ENCODE assay signal across 7 mouse cellular contexts in genomic region chr2:142611113-142611512, GRCm38 (mm10).
DNase-seq lines count a peak whose midpoint lies in the region; ATAC-seq and TF ChIP-seq lines count a peak whose summit lies in the region.

No protein-coding gene starts in this region.

- no peak for TF ChIP-seq POLR2A in bone marrow macrophage, adult 2 months (IDR thresholded peaks at IDR 0.05; ENCODE audit: borderline replicate concordance, low read depth, low read length)

- peaks cover 16% of the 10 kb centered on the region for H3K4me1 ChIP-seq in midbrain, embryonic 10.5 days
- H3K4me1 ChIP-seq in midbrain, embryonic 16.5 days (ENCODE audit: control insufficient read depth, insufficient read depth, low read length), result no peaks in the 10 kb centered on the region
- H3K4me1 ChIP-seq in bone marrow macrophage, adult 2 months (ENCODE audit: control insufficient read depth, insufficient read depth, low read length), result peaks cover 10% of the 10 kb centered on the region
- no peaks in the 10 kb centered on the region for H3K4me1 ChIP-seq in lung, postnatal 0 days (ENCODE audit: insufficient read depth, low read depth, low read length)

- H3K4me2 ChIP-seq in midbrain, embryonic 16.5 days (ENCODE audit: low read length), result no peak overlapping the region
- no peak overlapping the region for H3K4me2 ChIP-seq in lung, postnatal 0 days (replicated peaks; ENCODE audit: low read depth, low read length)

- peak; percentile 53; the same call in 1 of the 2 replicates for TF ChIP-seq CTCF in bone marrow macrophage, adult 2 months (IDR thresholded peaks at IDR 0.05; ENCODE audit: low read depth, low read length)
- TF ChIP-seq CTCF in lung, postnatal 0 days (IDR thresholded peaks at IDR 0.05), result peak; percentile 63

- H3K4me3 ChIP-seq in midbrain, embryonic 10.5 days, result no peak overlapping the region
- no peak overlapping the region for H3K4me3 ChIP-seq in midbrain, embryonic 16.5 days (ENCODE audit: low read depth, low read length)
- no peak overlapping the region for H3K4me3 ChIP-seq in bone marrow macrophage, adult 2 months (ENCODE audit: insufficient read depth, low read length)
- H3K4me3 ChIP-seq in lung, postnatal 0 days (ENCODE audit: low read depth, low read length), result no peak overlapping the region

- peak; percentile 27 for DNase-seq in midbrain, embryonic 10.5 days (ENCODE audit: low spot score)
- DNase-seq in frontal cortex, postnatal 14 days (ENCODE audit: low spot score in 2 of 2), result peak; percentile 37 to 42
- peak; percentile 51 to 60 for DNase-seq in layer of hippocampus, adult 8-10 months (ENCODE audit: low spot score in 2 of 2)
- DNase-seq in lung, postnatal 0 days (ENCODE audit: low spot score), result peak; percentile 51
- DNase-seq in right cerebral cortex, postnatal 36 days (ENCODE audit: low spot score in 2 of 2), result peak; percentile 19 to 27

- peaks cover 49% of the 10 kb centered on the region for H3K27me3 ChIP-seq in midbrain, embryonic 10.5 days (ENCODE audit: low read depth, poor library complexity, severe bottlenecking)
- no peaks in the 10 kb centered on the region for H3K27me3 ChIP-seq in midbrain, embryonic 16.5 days (ENCODE audit: control insufficient read depth, insufficient read depth, low read depth, low read length)
- H3K27me3 ChIP-seq in lung, postnatal 0 days (replicated peaks; ENCODE audit: insufficient read depth, low read length), result no peaks in the 10 kb centered on the region

- no peak for TF ChIP-seq EP300 in lung, postnatal 0 days (IDR thresholded peaks at IDR 0.05)

- H3K9me3 ChIP-seq in midbrain, embryonic 10.5 days (replicated peaks), result 0 out of 2 replicates have a peak, but pooled peaks cover 2% of the 10 kb centered on the region
- H3K9me3 ChIP-seq in midbrain, embryonic 16.5 days (replicated peaks; ENCODE audit: control insufficient read depth, low read length, poor library complexity, severe bottlenecking), result 0 out of 2 replicates have a peak, but pooled peaks cover 2% of the 10 kb centered on the region
- H3K9me3 ChIP-seq in lung, postnatal 0 days (ENCODE audit: low read length), result no peaks in the 10 kb centered on the region

- 82% methylated on average over 6 of the region's 6 CpGs for WGBS in midbrain, embryonic 10.5 days
- WGBS in midbrain, embryonic 16.5 days, result 78% methylated on average over 6 of the region's 6 CpGs
- 78% methylated on average over 6 of the region's 6 CpGs for WGBS in lung, postnatal 0 days

- H3K27ac ChIP-seq in midbrain, embryonic 10.5 days (replicated peaks), result no peak overlapping the region
- no peak overlapping the region for H3K27ac ChIP-seq in midbrain, embryonic 16.5 days (ENCODE audit: low read length)
- peak overlapping the region; percentile 79 for H3K27ac ChIP-seq in bone marrow macrophage, adult 2 months (ENCODE audit: insufficient read depth, low read depth, low read length)
- H3K27ac ChIP-seq in lung, postnatal 0 days (ENCODE audit: low read length), result no peak overlapping the region

- no peak for ATAC-seq in midbrain, embryonic 16.5 days
- no peak for ATAC-seq in lung, postnatal 0 days

- no peak overlapping the region for H3K9ac ChIP-seq in midbrain, embryonic 16.5 days (ENCODE audit: low read depth, low read length)
- H3K9ac ChIP-seq in lung, postnatal 0 days (replicated peaks; ENCODE audit: low read depth), result no peak overlapping the region

- H3K36me3 ChIP-seq in midbrain, embryonic 10.5 days, result 0 out of 2 replicates have a peak, but pooled peaks cover 2% of the 10 kb centered on the region
- no peaks in the 10 kb centered on the region for H3K36me3 ChIP-seq in midbrain, embryonic 16.5 days (ENCODE audit: control insufficient read depth, insufficient read depth, low read length)
- H3K36me3 ChIP-seq in lung, postnatal 0 days (ENCODE audit: insufficient read depth, low read length), result no peaks in the 10 kb centered on the region
